Mouse (Mus musculus) limb, embryonic 13.5 days (tissue): ENCODE results near the gene Dbr1. TPM values are rescaled to one million over a fixed set of nuclear protein-coding genes. Genes with fewer than 3 reads are reported as not detected.

Experiments
- ATAC-seq: fragments of 200-750 bp; cut with Nextera tagmentation; 2 replicates; pipeline ENCODE4 v1.8.0; 2017; ENCODE audit warnings: low read depth, moderate number of reproducible peaks, moderate TSS enrichment; ENCODE audit not compliant: low FRiP score
- H3K27ac ChIP-seq: fragments of 300-500 bp; sonication (generic); 2 replicates; pipeline ENCODE4 v1.5.1; 2015; ENCODE audit warnings: inconsistent platforms, mild to moderate bottlenecking, moderate library complexity
- H3K27me3 ChIP-seq: fragments of 300-500 bp; sonication (generic); 2 replicates; pipeline ENCODE4 v1.6.1; 2015; ENCODE audit warnings: mild to moderate bottlenecking, inconsistent platforms
- H3K36me3 ChIP-seq: fragments of 300-500 bp; sonication (generic); 2 replicates; pipeline ENCODE4 v1.6.1; 2015; ENCODE audit warnings: inconsistent platforms, mild to moderate bottlenecking, moderate library complexity
- H3K4me1 ChIP-seq: fragments of 300-500 bp; sonication (generic); 2 replicates; pipeline ENCODE4 v1.6.1; 2015; ENCODE audit warnings: inconsistent platforms
- H3K4me2 ChIP-seq: fragments of 300-500 bp; sonication (generic); replicated peaks from 2 replicates; pipeline ENCODE4 v1.6.1; 2015; ENCODE audit warnings: inconsistent platforms, mild to moderate bottlenecking, moderate library complexity
- H3K4me3 ChIP-seq: fragments of 300-500 bp; sonication (generic); 2 replicates; pipeline ENCODE4 v1.5.1; 2015; ENCODE audit warnings: moderate library complexity, mild to moderate bottlenecking, inconsistent platforms
- H3K9ac ChIP-seq: fragments of 300-500 bp; sonication (generic); 2 replicates; pipeline ENCODE4 v1.6.1; 2015; ENCODE audit warnings: mild to moderate bottlenecking, inconsistent platforms
- H3K9me3 ChIP-seq: fragments of 300-500 bp; sonication (generic); 2 replicates; pipeline ENCODE4 v1.6.1; 2016; ENCODE audit warnings: inconsistent platforms
- WGBS: fragments of 180-500 bp; shearing (Covaris S2); methylation state at CpG from one replicate; pipeline ENCODE4 v1.1.7; 2015; 5-methylcytosine and 5-hydroxymethylcytosine counted together
- polyA plus RNA-seq: library from polyadenylated mRNA; unstranded; fragments of >200 nt; fragmentation: Nextera tagmentation; extraction: Ambion mirVana; gene quantifications from 2 replicates; pipeline ENCODE4 v1.2.1, GENCODE M21; 2015

Gene Dbr1
- polyA plus RNA-seq: 30.1 and 30.8 TPM in 2 replicates

DNA sequence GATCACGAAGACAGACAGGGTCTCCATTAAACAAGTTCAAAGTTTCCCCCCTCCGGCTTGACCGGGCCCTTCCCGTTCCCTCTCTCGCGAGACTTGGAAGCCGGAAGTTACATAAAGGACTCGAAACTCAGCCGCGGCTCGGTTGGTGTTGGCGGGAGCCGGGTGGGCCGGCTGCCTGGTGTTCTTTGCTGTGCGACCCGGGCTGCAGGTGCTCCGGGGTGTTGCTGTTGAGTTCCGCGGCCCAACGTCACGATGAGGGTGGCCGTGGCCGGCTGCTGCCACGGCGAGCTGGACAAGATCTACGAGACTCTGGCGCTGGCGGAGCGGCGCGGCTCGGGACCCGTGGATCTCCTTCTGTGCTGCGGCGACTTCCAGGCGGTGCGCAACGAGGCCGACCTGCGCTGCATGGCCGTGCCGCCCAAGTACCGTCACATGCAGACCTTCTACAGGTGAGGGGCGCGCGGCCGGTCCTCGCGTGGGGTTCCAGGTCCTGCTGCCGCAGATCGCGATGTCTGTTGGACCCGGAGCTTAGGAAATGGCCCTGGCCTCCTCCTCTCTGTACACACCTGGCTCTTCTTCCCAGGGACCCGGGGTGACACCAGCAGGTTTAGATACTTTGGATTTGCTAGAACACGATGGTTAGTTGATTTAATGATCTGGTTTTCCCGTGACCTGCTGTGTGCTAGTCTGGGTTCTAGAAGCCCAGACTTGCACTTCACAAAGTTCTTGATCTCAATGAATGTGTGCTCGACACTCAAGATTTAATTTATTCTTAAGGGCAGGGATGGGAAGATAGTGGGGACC, at the start of gene Dbr1:
Dbr1 (plus strand) TSS at position 123 of the 804 bp plus-strand sequence.
- H3K9me3 ChIP-seq: no peaks in the 10 kb centered on the region
- H3K27ac ChIP-seq: peak within 1 kb of the TSS; percentile 74; the same call in 1 of the 2 replicates
- peak within 1 kb of the TSS; percentile 81 for H3K4me2 ChIP-seq
- H3K27me3 ChIP-seq: no peaks in the 10 kb centered on the region; the same call in 1 of the 2 replicates
- H3K4me1 ChIP-seq: peaks cover 10% of the 10 kb centered on the region
- peak within 1 kb of the TSS; percentile 95 for H3K4me3 ChIP-seq
- WGBS: under 1% methylated on average over 57 of the region's 57 CpGs
- peaks cover 14% of the 10 kb centered on the region for H3K36me3 ChIP-seq
- ATAC-seq: peak; percentile 94
- peak within 1 kb of the TSS; percentile 96 for H3K9ac ChIP-seq

- 93% methylated on average over 1 of the region's 1 CpGs for WGBS
- no peak overlapping the region for H3K27ac ChIP-seq
- H3K9me3 ChIP-seq: no peaks in the 10 kb centered on the region
- no peaks in the 10 kb centered on the region for H3K27me3 ChIP-seq
- no peak overlapping the region for H3K4me2 ChIP-seq
- H3K9ac ChIP-seq: no peak overlapping the region
- ATAC-seq: no peak
- H3K4me1 ChIP-seq: no peaks in the 10 kb centered on the region
- H3K4me3 ChIP-seq: no peak overlapping the region
- H3K36me3 ChIP-seq: peaks cover 69% of the 10 kb centered on the region
These were observed 43.7 kb upstream of the Dbr1 start for GRCm38 (mm10) chr9:99531865-99532264.

DNA sequence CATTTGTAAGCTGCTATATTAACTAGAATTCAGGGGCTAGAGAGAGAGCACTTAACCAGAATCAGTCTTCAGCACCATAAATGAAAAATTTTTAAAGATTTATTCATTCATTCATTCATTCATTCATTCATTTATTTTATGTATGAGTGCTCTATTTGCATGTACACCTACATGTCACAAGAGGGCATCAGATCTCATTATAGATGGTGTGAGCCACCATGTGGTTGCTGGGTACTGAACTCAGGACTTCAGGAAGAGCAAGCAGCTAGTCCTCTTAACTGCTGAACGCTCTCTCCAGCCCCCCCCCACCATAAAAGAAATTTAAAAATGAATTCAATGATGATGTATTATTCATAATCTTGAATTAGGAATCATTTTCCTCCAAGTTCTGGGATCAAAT, 29.3 kb upstream of the Dbr1 start:
- ATAC-seq: no peak
- no peaks in the 10 kb centered on the region for H3K4me1 ChIP-seq
- WGBS: 100% methylated on average over 1 of the region's 1 CpGs

DNA sequence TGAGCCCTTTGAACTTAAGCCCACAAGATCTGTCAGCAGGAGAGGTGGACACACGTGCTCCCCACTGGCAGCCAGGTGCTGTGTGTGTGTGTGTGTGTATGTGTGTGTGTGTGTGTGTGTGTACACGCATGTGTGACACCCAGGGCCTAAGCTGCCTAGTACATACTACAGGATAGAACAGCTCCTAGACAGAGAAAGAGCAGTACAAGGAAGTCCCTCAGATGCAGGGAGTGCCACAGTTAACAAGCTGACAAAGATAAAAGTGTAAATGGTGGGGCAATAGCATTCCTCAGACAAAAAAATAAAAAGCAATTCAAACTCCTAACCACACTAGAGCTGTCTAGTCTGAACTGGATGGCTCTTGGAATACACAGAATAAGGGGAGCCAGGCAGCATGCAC, 23.5 kb upstream of the Dbr1 start:
- Histone ChIP-seq H3K27ac (no peak overlapping the region), H3K4me2 (no peak overlapping the region), H3K27me3 (no peaks in the 10 kb centered on the region), H3K4me3 (no peak overlapping the region), H3K4me1 (no peaks in the 10 kb centered on the region), H3K9ac (no peak overlapping the region), H3K9me3 (no peaks in the 10 kb centered on the region), H3K36me3 (no peaks in the 10 kb centered on the region; the same call in 1 of the 2 replicates)
- ATAC-seq: no peak
- 56% methylated on average over 2 of the region's 2 CpGs for WGBS

More for the DNA sequence above, 29.3 kb upstream of the Dbr1 start:
- H3K4me2 ChIP-seq: no peak overlapping the region
- H3K9ac ChIP-seq: no peak overlapping the region
- H3K4me3 ChIP-seq: no peak overlapping the region
- H3K36me3 ChIP-seq: no peaks in the 10 kb centered on the region; the same call in 1 of the 2 replicates
- H3K27me3 ChIP-seq: no peaks in the 10 kb centered on the region
- H3K27ac ChIP-seq: no peak overlapping the region
- H3K9me3 ChIP-seq: no peaks in the 10 kb centered on the region

- 95% methylated on average over 2 of the region's 2 CpGs for WGBS
- no peaks in the 10 kb centered on the region; the same call in 1 of the 2 replicates for H3K36me3 ChIP-seq
- ATAC-seq: no peak
- no peak overlapping the region for H3K27ac ChIP-seq
- H3K9me3 ChIP-seq: no peaks in the 10 kb centered on the region
- H3K9ac ChIP-seq: no peak overlapping the region
- no peaks in the 10 kb centered on the region for H3K27me3 ChIP-seq
- H3K4me1 ChIP-seq: no peaks in the 10 kb centered on the region
- H3K4me3 ChIP-seq: no peak overlapping the region
- H3K4me2 ChIP-seq: no peak overlapping the region
These were observed 22.6 kb upstream of the Dbr1 start for GRCm38 (mm10) chr9:99553049-99553448.

DNA sequence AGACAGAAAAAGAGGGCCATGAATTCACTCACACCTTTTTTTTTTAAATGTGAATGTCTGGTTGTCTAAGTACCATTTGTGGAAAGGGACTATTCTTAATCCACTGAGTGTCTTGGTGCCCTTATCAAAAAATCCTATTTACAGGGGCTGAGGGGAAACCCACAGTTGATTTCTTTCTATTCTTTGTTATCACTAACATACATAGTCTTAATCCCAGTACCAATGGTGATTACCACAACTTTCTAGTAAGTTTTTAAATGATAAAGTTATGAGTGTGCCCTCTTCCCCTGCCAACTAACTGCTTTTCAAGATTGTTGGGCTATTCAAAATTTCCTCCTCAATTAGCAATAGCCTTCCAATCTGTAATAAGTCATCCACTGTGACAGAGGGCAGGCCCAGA, 21.5 kb upstream of the Dbr1 start:
- Histone ChIP-seq H3K27ac (no peak overlapping the region), H3K9ac (no peak overlapping the region), H3K4me3 (no peak overlapping the region), H3K4me2 (no peak overlapping the region), H3K4me1 (no peaks in the 10 kb centered on the region), H3K27me3 (no peaks in the 10 kb centered on the region), H3K9me3 (no peaks in the 10 kb centered on the region), H3K36me3 (no peaks in the 10 kb centered on the region; the same call in 1 of the 2 replicates)
- ATAC-seq: no peak

GRCm38 (mm10) chr9:99555253-99555652, 20.3 kb upstream of the Dbr1 start:
- no peak for ATAC-seq
- no peaks in the 10 kb centered on the region for H3K9me3 ChIP-seq
- no peak overlapping the region for H3K27ac ChIP-seq
- WGBS: 95% methylated on average over 3 of the region's 3 CpGs
- no peaks in the 10 kb centered on the region; the same call in 1 of the 2 replicates for H3K36me3 ChIP-seq
- no peak overlapping the region for H3K4me3 ChIP-seq
- H3K4me2 ChIP-seq: no peak overlapping the region
- no peaks in the 10 kb centered on the region for H3K4me1 ChIP-seq
- H3K9ac ChIP-seq: no peak overlapping the region
- H3K27me3 ChIP-seq: no peaks in the 10 kb centered on the region

DNA sequence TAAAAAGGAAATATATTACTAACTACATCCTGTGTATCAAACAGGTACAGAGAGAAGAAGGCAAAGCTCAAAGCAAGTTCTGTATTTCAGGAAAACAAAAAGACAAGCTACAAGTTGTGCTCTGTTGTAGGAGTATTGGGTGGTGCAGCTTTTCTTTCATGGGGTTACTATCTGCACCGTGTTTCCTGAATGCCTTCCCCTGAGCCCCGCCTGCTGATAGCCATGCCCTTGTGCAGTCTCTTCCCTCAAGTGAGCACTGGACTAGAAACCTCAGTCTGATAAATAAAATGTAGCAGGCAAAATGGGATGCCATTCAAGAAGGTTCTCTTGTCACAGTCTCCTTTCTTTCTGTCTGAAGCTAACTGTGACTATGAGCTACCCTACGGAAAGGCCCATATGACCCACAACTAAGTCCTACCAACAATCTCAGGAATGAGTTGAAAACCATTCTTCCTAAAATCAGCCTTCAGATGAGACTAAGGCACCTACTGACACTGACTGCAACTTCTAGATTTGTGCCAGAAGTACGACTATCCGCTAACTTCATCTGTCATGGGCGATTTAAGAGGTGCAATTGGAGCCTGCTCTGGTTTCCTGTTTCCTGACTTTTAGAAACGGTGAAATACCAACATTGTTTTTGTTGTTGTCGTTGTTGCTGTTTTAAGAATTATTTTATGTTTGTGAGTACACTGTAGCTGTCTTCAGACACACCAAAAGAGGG, 17.9 kb upstream of the Dbr1 start:
- Histone ChIP-seq H3K4me2 (no peak overlapping the region), H3K27me3 (no peaks in the 10 kb centered on the region), H3K36me3 (no peaks in the 10 kb centered on the region), H3K4me1 (no peaks in the 10 kb centered on the region), H3K27ac (no peak overlapping the region), H3K4me3 (no peak overlapping the region), H3K9ac (no peak overlapping the region), H3K9me3 (no peaks in the 10 kb centered on the region)
- WGBS: 81% methylated on average over 8 of the region's 8 CpGs
- no peak for ATAC-seq

DNA sequence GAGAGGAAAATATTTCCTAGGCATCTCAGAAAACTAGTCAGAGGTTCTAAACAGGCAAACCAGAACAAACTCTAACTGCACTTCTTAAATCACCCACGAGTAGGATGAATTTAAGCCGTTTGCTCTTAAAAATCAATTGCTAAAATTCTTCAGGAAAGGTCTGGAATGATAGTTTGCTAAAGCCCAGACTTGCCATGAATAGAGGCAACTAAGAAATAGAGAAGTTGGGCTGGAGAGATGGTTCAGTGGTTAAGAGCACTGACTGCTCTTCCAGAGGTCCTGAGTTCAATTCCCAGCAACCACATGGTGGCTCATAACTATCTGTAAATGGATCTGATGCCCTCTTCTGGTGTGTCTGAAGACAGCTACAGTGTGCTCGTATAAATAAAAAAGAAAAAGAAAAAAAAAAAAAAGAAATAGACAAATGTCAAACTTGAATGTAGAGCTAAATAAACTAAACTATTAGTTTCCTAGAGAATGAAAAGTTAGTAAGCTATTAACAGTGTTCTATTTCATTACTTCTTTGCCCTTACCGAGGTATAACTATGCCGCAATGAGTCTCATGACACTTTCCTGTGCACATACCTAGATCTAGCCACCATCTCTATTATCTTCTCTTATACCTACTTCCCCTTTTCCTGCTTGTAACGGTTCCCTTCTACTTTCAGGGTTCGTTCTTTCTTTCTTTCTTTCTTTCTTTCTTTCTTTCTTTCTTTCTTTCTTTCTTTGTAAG, 16.6 kb upstream of the Dbr1 start:
- 88% methylated on average over 7 of the region's 7 CpGs for WGBS
- no peak overlapping the region for H3K4me2 ChIP-seq
- H3K27me3 ChIP-seq: no peaks in the 10 kb centered on the region
- no peak overlapping the region for H3K4me3 ChIP-seq
- no peaks in the 10 kb centered on the region for H3K9me3 ChIP-seq
- no peak for ATAC-seq
- no peaks in the 10 kb centered on the region for H3K36me3 ChIP-seq
- no peak overlapping the region for H3K27ac ChIP-seq
- H3K4me1 ChIP-seq: no peaks in the 10 kb centered on the region
- no peak overlapping the region for H3K9ac ChIP-seq

DNA sequence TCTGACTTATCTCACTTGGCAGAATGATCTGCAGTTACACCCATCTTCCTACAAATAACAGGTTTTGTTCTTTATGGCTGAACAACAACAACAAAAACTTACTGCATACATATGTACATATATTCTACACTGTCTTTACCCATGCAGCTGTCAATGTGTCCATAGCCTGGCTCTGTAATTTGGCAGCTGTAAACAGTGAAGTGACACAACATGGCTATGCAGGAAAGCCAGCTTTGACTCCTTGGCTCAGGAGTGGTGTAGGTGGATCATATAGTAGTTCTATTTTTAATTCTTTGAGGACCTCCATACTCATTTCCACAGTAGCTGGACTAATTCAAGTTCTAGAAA, 16.1 kb upstream of the Dbr1 start:
- H3K4me3 ChIP-seq: no peak overlapping the region
- H3K4me2 ChIP-seq: no peak overlapping the region
- no peaks in the 10 kb centered on the region for H3K9me3 ChIP-seq
- H3K27ac ChIP-seq: no peak overlapping the region
- no peaks in the 10 kb centered on the region for H3K36me3 ChIP-seq
- no peak for ATAC-seq
- no peak overlapping the region for H3K9ac ChIP-seq
- H3K4me1 ChIP-seq: no peaks in the 10 kb centered on the region
- H3K27me3 ChIP-seq: no peaks in the 10 kb centered on the region

DNA sequence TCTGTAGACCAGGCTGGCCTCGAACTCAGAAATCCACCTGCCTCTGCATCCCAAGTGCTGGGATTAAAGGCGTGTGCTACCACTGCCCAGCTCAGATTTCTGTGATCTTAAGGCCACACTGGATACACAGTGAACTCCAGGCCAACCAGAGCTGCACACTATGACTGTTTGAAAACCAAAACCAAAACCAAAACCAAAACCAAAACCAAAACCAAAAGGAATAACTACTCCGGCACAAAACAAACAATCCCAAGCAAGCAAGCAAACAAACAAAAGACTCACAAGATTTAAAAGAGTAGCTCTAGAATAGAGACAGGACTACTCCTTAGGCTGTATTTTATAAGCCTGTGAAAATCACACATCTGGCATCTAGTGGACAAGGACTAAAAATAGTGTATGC, 15.2 kb upstream of the Dbr1 start:
- ATAC-seq: no peak
- Histone ChIP-seq H3K4me1 (no peaks in the 10 kb centered on the region), H3K9me3 (no peaks in the 10 kb centered on the region), H3K4me3 (no peak overlapping the region), H3K27ac (no peak overlapping the region), H3K27me3 (no peaks in the 10 kb centered on the region), H3K36me3 (no peaks in the 10 kb centered on the region), H3K4me2 (no peak overlapping the region), H3K9ac (no peak overlapping the region)
- 88% methylated on average over 3 of the region's 3 CpGs for WGBS

DNA sequence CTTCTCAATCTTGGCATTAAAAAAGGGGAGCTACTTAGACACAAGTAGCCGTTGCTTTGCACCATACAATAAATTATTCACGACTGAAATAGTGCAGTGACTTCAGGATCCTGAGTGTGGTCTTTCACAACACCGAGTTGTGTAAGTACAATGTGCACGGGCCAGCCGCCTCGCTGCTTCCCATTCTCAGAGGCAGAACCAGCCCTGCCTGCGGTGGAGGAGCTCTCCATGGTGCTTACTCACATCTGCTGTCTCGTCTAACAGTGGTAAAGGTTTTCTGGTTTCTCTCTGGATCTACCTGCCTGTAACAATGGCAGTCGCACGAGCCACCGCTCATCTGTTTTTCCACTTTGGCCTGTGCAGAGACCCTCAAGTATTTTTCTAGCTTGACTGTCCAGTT, 11.9 kb upstream of the Dbr1 start:
- WGBS: 20% methylated on average over 11 of the region's 11 CpGs
- Histone ChIP-seq H3K4me1 (peaks cover 11% of the 10 kb centered on the region), H3K9ac (no peak overlapping the region), H3K36me3 (no peaks in the 10 kb centered on the region), H3K4me3 (no peak overlapping the region), H3K9me3 (no peaks in the 10 kb centered on the region), H3K27ac (no peak overlapping the region), H3K4me2 (no peak overlapping the region), H3K27me3 (no peaks in the 10 kb centered on the region)
- no peak for ATAC-seq
